Mouse (Mus musculus): ENCODE data around the gene Abi3bp. TPM values are rescaled to one million over a fixed set of nuclear protein-coding genes. Genes with fewer than 3 reads are reported as not detected.

Abi3bp gene
- polyA plus RNA-seq, 1 experiment: not detected

DNA sequence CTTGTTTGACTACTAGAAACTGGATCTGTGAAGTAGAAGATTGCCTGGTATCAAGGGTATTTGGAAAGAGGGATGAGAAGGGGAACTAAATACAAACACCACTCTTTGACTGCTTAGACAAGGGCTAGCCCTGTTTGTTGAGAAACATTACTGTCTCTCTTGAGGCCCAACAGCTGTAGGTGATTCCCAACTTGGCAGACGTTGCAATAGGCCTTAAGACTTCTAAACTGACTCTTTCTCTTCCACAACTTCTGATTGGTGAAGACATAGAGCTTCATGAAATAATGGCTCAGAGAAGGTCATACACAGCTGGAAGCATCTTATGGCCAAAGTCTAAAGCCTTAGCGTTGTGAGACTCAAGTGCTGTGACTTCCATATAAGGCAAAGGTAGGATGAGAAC lies 26.2 kb upstream of the Abi3bp start:
- Histone ChIP-seq H3K27me3 (ENCODE audit: control insufficient read depth, insufficient read depth, low read length, poor library complexity, severe bottlenecking) (no peaks in the 10 kb centered on the region), H3K9me3 (replicated peaks; ENCODE audit: control insufficient read depth, insufficient read depth, low read length, poor library complexity, severe bottlenecking) (no peaks in the 10 kb centered on the region), H3K4me1 (ENCODE audit: control insufficient read depth, insufficient read depth, low read length) (no peaks in the 10 kb centered on the region), H3K27ac (ENCODE audit: insufficient read depth, low read length) (no peak overlapping the region), H3K36me3 (ENCODE audit: control insufficient read depth, insufficient read depth, low read length, poor library complexity, severe bottlenecking) (no peaks in the 10 kb centered on the region), H3K4me3 (ENCODE audit: low read depth, low read length) (no peak overlapping the region), H3K9ac (ENCODE audit: low read depth, poor library complexity, severe bottlenecking) (no peak overlapping the region)
- TF ChIP-seq EP300 (IDR thresholded peaks at IDR 0.05; ENCODE audit: insufficient read depth, low read depth, low read length): no peak
- TF ChIP-seq POLR2A (IDR thresholded peaks at IDR 0.05; ENCODE audit: insufficient read depth, low read length): no peak
- TF ChIP-seq CTCF (IDR thresholded peaks at IDR 0.05; ENCODE audit: low read depth, low read length): no peak

DNA sequence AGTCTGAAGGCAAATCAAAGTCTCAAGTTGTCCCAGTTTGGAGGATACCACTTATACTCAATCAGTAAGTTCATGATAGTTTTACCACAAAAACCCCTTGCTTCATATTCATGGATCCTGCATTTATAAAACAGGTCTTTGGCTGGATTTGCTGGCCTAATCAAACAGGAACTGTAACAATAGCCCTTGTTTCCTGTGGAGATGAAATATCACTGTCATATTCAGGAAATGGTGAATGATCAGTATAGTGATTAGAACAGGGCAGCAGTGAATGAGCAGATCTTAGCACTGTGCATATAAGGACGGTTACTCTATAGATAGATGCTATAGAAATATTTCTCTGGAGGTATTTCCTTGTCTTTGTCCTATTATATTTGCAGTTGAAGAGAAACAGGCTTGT lies 25.8 kb upstream of the Abi3bp start:
- TF ChIP-seq POLR2A (IDR thresholded peaks at IDR 0.05; ENCODE audit: insufficient read depth, low read length) (no peak), CTCF (IDR thresholded peaks at IDR 0.05; ENCODE audit: low read depth, low read length) (no peak), EP300 (IDR thresholded peaks at IDR 0.05; ENCODE audit: insufficient read depth, low read depth, low read length) (no peak)
- no peaks in the 10 kb centered on the region for H3K4me1 ChIP-seq (ENCODE audit: control insufficient read depth, insufficient read depth, low read length)
- H3K9ac ChIP-seq (ENCODE audit: low read depth, poor library complexity, severe bottlenecking): no peak overlapping the region
- H3K27me3 ChIP-seq (ENCODE audit: control insufficient read depth, insufficient read depth, low read length, poor library complexity, severe bottlenecking): no peaks in the 10 kb centered on the region
- H3K4me3 ChIP-seq (ENCODE audit: low read depth, low read length): no peak overlapping the region
- no peaks in the 10 kb centered on the region for H3K36me3 ChIP-seq (ENCODE audit: control insufficient read depth, insufficient read depth, low read length, poor library complexity, severe bottlenecking)
- no peak overlapping the region for H3K27ac ChIP-seq (ENCODE audit: insufficient read depth, low read length)
- H3K9me3 ChIP-seq (replicated peaks; ENCODE audit: control insufficient read depth, insufficient read depth, low read length, poor library complexity, severe bottlenecking): no peaks in the 10 kb centered on the region

DNA sequence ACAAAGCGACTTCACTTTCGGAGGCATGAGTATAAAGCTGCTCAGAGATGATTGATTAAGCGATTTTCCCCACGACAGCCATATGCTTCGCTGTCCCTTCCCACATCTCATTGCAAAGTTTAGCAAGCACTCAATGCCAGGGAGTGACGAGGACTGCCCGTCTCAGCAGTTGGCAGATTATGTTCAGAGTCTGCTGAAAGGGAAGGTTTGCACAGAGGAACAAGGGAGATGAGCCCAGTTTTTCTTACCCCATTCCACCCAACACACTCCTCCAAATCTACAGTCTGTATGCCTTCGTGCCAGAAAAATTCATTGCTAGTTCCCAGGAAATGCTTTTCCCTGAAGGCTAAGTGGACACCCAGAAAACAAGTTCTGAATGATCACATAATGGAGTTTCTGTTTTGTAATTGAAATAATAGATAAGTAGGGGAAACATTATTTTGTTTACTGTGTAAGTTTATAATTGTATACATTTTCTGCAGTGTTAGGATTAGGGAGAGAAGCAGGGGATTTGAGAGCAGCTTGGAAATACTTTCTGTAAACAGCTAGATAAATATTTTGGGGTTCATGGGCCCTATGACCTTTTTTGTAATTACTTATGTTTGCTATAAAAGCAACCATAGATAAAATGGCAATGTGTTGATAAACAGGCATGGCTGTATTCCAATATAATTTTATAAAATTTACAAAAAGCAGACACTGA lies 19.5 kb upstream of the Abi3bp start:
- no peak overlapping the region for H3K9ac ChIP-seq (ENCODE audit: low read depth, poor library complexity, severe bottlenecking)
- H3K9me3 ChIP-seq (replicated peaks; ENCODE audit: control insufficient read depth, insufficient read depth, low read length, poor library complexity, severe bottlenecking): no peaks in the 10 kb centered on the region
- H3K27ac ChIP-seq (ENCODE audit: insufficient read depth, low read length): no peak overlapping the region
- H3K4me3 ChIP-seq (ENCODE audit: low read depth, low read length): no peak overlapping the region
- no peaks in the 10 kb centered on the region for H3K36me3 ChIP-seq (ENCODE audit: control insufficient read depth, insufficient read depth, low read length, poor library complexity, severe bottlenecking)
- TF ChIP-seq EP300 (IDR thresholded peaks at IDR 0.05; ENCODE audit: insufficient read depth, low read depth, low read length): no peak
- TF ChIP-seq POLR2A (IDR thresholded peaks at IDR 0.05; ENCODE audit: insufficient read depth, low read length): no peak
- TF ChIP-seq CTCF (IDR thresholded peaks at IDR 0.05; ENCODE audit: low read depth, low read length): no peak
- no peaks in the 10 kb centered on the region for H3K27me3 ChIP-seq (ENCODE audit: control insufficient read depth, insufficient read depth, low read length, poor library complexity, severe bottlenecking)
- H3K4me1 ChIP-seq (ENCODE audit: control insufficient read depth, insufficient read depth, low read length): no peaks in the 10 kb centered on the region

DNA sequence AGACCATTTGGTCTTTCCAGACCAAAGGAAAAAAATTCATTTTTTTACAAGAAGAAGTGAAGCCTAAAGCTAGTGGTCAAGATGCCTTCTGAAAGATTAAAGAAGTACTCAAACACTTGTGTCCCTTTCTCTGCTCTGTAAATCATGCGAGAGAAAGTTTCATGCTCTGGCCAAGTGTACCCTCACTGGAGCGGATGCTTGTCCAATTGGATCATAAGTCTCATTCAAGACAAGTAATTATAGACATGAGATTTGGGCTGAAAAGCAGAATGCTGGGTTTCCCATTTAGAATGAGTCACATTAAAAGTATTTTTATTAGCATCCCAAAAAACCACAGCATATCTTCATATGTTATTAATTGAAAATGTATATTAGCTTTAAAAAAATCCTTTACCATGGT lies 4.5 kb upstream of the Abi3bp start:
- Histone ChIP-seq H3K27ac (ENCODE audit: insufficient read depth, low read length) (no peak overlapping the region), H3K9ac (ENCODE audit: low read depth, poor library complexity, severe bottlenecking) (no peak overlapping the region)
- no peak for TF ChIP-seq EP300 (IDR thresholded peaks at IDR 0.05; ENCODE audit: insufficient read depth, low read depth, low read length)
- TF ChIP-seq POLR2A (IDR thresholded peaks at IDR 0.05; ENCODE audit: insufficient read depth, low read length): no peak
- no peak for TF ChIP-seq CTCF (IDR thresholded peaks at IDR 0.05; ENCODE audit: low read depth, low read length)

DNA sequence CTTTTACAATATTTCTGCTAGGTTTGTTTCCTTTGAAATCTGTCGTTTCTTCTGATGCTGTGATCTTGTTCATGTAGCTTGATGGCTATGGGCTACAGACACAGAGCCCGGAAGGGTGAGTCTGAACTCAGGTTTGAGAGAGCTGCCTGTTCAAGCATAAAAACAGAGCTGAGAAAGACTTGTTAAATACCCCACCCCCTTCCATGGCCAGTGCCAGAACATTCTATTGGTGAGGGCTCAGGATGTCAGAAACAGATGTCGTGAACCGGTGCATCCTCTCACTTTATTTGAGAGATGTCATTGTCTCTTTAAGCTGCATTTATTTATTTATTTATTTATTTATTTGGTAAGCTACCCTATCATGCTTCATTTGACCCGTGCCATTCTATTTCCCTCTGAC lies 2.0 kb upstream of the Abi3bp start:
- H3K9ac ChIP-seq (ENCODE audit: low read depth, poor library complexity, severe bottlenecking): no peak overlapping the region
- H3K9me3 ChIP-seq (replicated peaks; ENCODE audit: control insufficient read depth, insufficient read depth, low read length, poor library complexity, severe bottlenecking): no peaks in the 10 kb centered on the region
- no peak overlapping the region for H3K4me3 ChIP-seq (ENCODE audit: low read depth, low read length)
- H3K4me1 ChIP-seq (ENCODE audit: control insufficient read depth, insufficient read depth, low read length): no peaks in the 10 kb centered on the region
- H3K27ac ChIP-seq (ENCODE audit: insufficient read depth, low read length): no peak overlapping the region
- no peaks in the 10 kb centered on the region for H3K27me3 ChIP-seq (ENCODE audit: control insufficient read depth, insufficient read depth, low read length, poor library complexity, severe bottlenecking)
- no peak for TF ChIP-seq POLR2A (IDR thresholded peaks at IDR 0.05; ENCODE audit: insufficient read depth, low read length)
- TF ChIP-seq EP300 (IDR thresholded peaks at IDR 0.05; ENCODE audit: insufficient read depth, low read depth, low read length): no peak
- TF ChIP-seq CTCF (IDR thresholded peaks at IDR 0.05; ENCODE audit: low read depth, low read length): no peak
- no peaks in the 10 kb centered on the region for H3K36me3 ChIP-seq (ENCODE audit: control insufficient read depth, insufficient read depth, low read length, poor library complexity, severe bottlenecking)

More for the DNA sequence above, 4.5 kb upstream of the Abi3bp start:
- Histone ChIP-seq H3K9me3 (replicated peaks; ENCODE audit: control insufficient read depth, insufficient read depth, low read length, poor library complexity, severe bottlenecking) (no peaks in the 10 kb centered on the region), H3K36me3 (ENCODE audit: control insufficient read depth, insufficient read depth, low read length, poor library complexity, severe bottlenecking) (no peaks in the 10 kb centered on the region), H3K27me3 (ENCODE audit: control insufficient read depth, insufficient read depth, low read length, poor library complexity, severe bottlenecking) (no peaks in the 10 kb centered on the region), H3K4me1 (ENCODE audit: control insufficient read depth, insufficient read depth, low read length) (no peaks in the 10 kb centered on the region), H3K4me3 (ENCODE audit: low read depth, low read length) (no peak overlapping the region)

DNA sequence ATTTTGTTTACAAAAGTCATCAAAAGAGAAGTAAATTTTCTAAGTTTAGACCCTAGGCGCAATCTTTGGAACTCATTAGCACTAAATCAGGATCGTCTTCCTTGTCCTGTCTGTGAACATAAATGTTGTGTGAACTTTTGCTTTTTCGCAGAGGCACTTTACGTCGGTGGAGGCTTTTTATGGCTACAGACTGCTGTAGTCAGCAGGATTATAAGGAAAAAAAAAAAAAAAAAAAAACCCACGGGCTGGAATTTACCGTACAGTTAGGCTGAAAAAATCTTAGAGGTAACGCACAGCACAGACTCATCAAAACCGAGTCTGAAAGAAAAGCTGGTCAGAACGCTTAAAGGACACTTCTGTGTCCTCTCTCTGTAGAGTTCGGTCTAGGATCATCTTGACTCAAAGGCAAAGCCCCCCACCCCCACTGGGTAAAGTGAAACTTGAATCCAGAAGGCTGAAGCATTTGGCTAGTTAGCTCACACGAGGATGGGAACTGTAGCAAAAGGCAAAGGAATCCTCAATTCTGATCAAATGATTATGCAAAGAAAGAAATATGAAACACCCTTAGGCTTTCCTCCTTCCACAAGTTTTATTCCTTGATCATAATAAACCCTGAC lies 1.0 kb downstream of the Abi3bp start:
- Histone ChIP-seq H3K9me3 (replicated peaks; ENCODE audit: control insufficient read depth, insufficient read depth, low read length, poor library complexity, severe bottlenecking) (no peaks in the 10 kb centered on the region), H3K9ac (ENCODE audit: low read depth, poor library complexity, severe bottlenecking) (no peak overlapping the region), H3K36me3 (ENCODE audit: control insufficient read depth, insufficient read depth, low read length, poor library complexity, severe bottlenecking) (no peaks in the 10 kb centered on the region), H3K4me1 (ENCODE audit: control insufficient read depth, insufficient read depth, low read length) (no peaks in the 10 kb centered on the region), H3K27me3 (ENCODE audit: control insufficient read depth, insufficient read depth, low read length, poor library complexity, severe bottlenecking) (no peaks in the 10 kb centered on the region), H3K4me3 (ENCODE audit: low read depth, low read length) (no peak overlapping the region), H3K27ac (ENCODE audit: insufficient read depth, low read length) (no peak overlapping the region)
- TF ChIP-seq EP300 (IDR thresholded peaks at IDR 0.05; ENCODE audit: insufficient read depth, low read depth, low read length) (no peak), CTCF (IDR thresholded peaks at IDR 0.05; ENCODE audit: low read depth, low read length) (no peak), POLR2A (IDR thresholded peaks at IDR 0.05; ENCODE audit: insufficient read depth, low read length) (no peak)
